Comparison of ENCODE assay signal across 33 mouse cellular contexts in genomic region chr13:23057778-23058177, GRCm38 (mm10). TPM values are rescaled to one million over a fixed set of nuclear protein-coding genes. Genes with fewer than 3 reads are reported as not detected.
DNase-seq lines count a peak whose midpoint lies in the region; ATAC-seq and TF ChIP-seq lines count a peak whose summit lies in the region.
"Had no signal": no experiment of that assay in that cellular context is flagged by ENCODE, and none has a peak within 500 bp of the region (broad histone marks: within the 10 kb centered on the region; RNA-seq: fewer than 3 reads in every experiment).

No protein-coding gene starts in this region.

- WGBS in hindbrain, postnatal 0 days = 61% methylated on average over 1 of the region's 1 CpGs
- WGBS in hindbrain, embryonic 13.5 days = 52% methylated on average over 1 of the region's 1 CpGs
- 52% methylated on average over 1 of the region's 1 CpGs for WGBS in midbrain, postnatal 0 days
- WGBS in midbrain, embryonic 14.5 days = 64% methylated on average over 1 of the region's 1 CpGs

- DNase-seq in cerebellum, postnatal 10 days = peak; percentile 10 to 15
- no peak for DNase-seq in cerebellum, postnatal 4 days (ENCODE audit: low spot score in 2 of 2)
- DNase-seq in hindbrain, postnatal 0 days (ENCODE audit: low spot score) = peak; percentile 8
- no peak for DNase-seq in midbrain, postnatal 0 days (ENCODE audit: low spot score)
- no peak for DNase-seq in midbrain, embryonic 14.5 days
- no peak for DNase-seq in ovary, postnatal 10 days (ENCODE audit: low spot score)
- DNase-seq in layer of hippocampus, postnatal 10 days (ENCODE audit: low spot score in 2 of 2) = no peak
- DNase-seq: adrenal gland, postnatal 14 days; cerebellum, adult 8-10 months; gastrocnemius, postnatal 25 days; heart, adult 2 months; heart, postnatal 4 days; layer of hippocampus, postnatal 36 days; left cerebral cortex, postnatal 4 days; lung, embryonic 14.5 days; retina, postnatal 1 day; thymus, postnatal 14 days had no signal

- H3K27ac ChIP-seq in hindbrain, postnatal 0 days = no peak overlapping the region
- no peak overlapping the region for H3K27ac ChIP-seq in hindbrain, embryonic 13.5 days
- H3K27ac ChIP-seq in midbrain, postnatal 0 days (ENCODE audit: low read depth, low read length) = no peak overlapping the region
- H3K27ac ChIP-seq in midbrain, embryonic 14.5 days (replicated peaks; ENCODE audit: low read depth, low read length) = no peak overlapping the region
- H3K27ac ChIP-seq: embryonic facial prominence, embryonic 13.5 days; forebrain, embryonic 13.5 days; heart, adult 2 months; hindbrain, embryonic 15.5 days; intestine, embryonic 15.5 days; limb, embryonic 15.5 days; liver, embryonic 14.5 days; midbrain, embryonic 12.5 days; neural tube, embryonic 12.5 days had no signal

- TF ChIP-seq CTCF in hindbrain, postnatal 0 days (IDR thresholded peaks at IDR 0.05; ENCODE audit: low read depth) = 0 out of 2 replicates have a peak, but pooled peaks have one; percentile 12
- TF ChIP-seq CTCF in midbrain, postnatal 0 days (IDR thresholded peaks at IDR 0.05) = peak; percentile 35; the same call in 1 of the 2 replicates

- no peaks in the 10 kb centered on the region for H3K9me3 ChIP-seq in hindbrain, postnatal 0 days (ENCODE audit: low read length)
- no peaks in the 10 kb centered on the region for H3K9me3 ChIP-seq in hindbrain, embryonic 13.5 days
- H3K9me3 ChIP-seq in midbrain, postnatal 0 days (ENCODE audit: low read length) = no peaks in the 10 kb centered on the region
- H3K9me3 ChIP-seq in midbrain, embryonic 14.5 days (ENCODE audit: control insufficient read depth, low read length) = no peaks in the 10 kb centered on the region
- H3K9me3 ChIP-seq: embryonic facial prominence, embryonic 13.5 days; forebrain, embryonic 13.5 days; G1E; hindbrain, embryonic 15.5 days; intestine, embryonic 15.5 days; limb, embryonic 15.5 days; midbrain, embryonic 12.5 days; neural tube, embryonic 12.5 days had no signal

- H3K4me3 ChIP-seq in hindbrain, postnatal 0 days (ENCODE audit: low read length) = no peak overlapping the region
- no peak overlapping the region for H3K4me3 ChIP-seq in hindbrain, embryonic 13.5 days
- no peak overlapping the region for H3K4me3 ChIP-seq in midbrain, postnatal 0 days (ENCODE audit: low read depth, low read length)
- H3K4me3 ChIP-seq in midbrain, embryonic 14.5 days (replicated peaks; ENCODE audit: low read depth, low read length) = no peak overlapping the region
- H3K4me3 ChIP-seq: embryonic facial prominence, embryonic 13.5 days; erythroblast, embryonic 14.5 days; forebrain, embryonic 13.5 days; heart, adult 2 months; hindbrain, embryonic 15.5 days; intestine, embryonic 15.5 days; limb, embryonic 15.5 days; midbrain, embryonic 12.5 days; neural tube, embryonic 12.5 days had no signal

- no peaks in the 10 kb centered on the region for H3K4me1 ChIP-seq in hindbrain, postnatal 0 days (ENCODE audit: insufficient read depth, low read length)
- no peaks in the 10 kb centered on the region for H3K4me1 ChIP-seq in hindbrain, embryonic 13.5 days (replicated peaks)
- H3K4me1 ChIP-seq in midbrain, postnatal 0 days (ENCODE audit: insufficient read depth, low read length) = no peaks in the 10 kb centered on the region
- no peaks in the 10 kb centered on the region for H3K4me1 ChIP-seq in midbrain, embryonic 14.5 days (ENCODE audit: control insufficient read depth, insufficient read depth, low read length)
- H3K4me1 ChIP-seq: embryonic facial prominence, embryonic 13.5 days; forebrain, embryonic 13.5 days; hindbrain, embryonic 15.5 days; intestine, embryonic 15.5 days; limb, embryonic 15.5 days; midbrain, embryonic 12.5 days; neural tube, embryonic 12.5 days had no signal

- no peak overlapping the region for H3K9ac ChIP-seq in hindbrain, postnatal 0 days (replicated peaks; ENCODE audit: low read length)
- no peak overlapping the region for H3K9ac ChIP-seq in hindbrain, embryonic 13.5 days
- no peak overlapping the region for H3K9ac ChIP-seq in midbrain, postnatal 0 days (replicated peaks; ENCODE audit: low read length, poor library complexity, severe bottlenecking)
- H3K9ac ChIP-seq in midbrain, embryonic 14.5 days (replicated peaks; ENCODE audit: low read length) = no peak overlapping the region
- H3K9ac ChIP-seq: embryonic facial prominence, embryonic 13.5 days; forebrain, embryonic 13.5 days; hindbrain, embryonic 15.5 days; intestine, embryonic 15.5 days; limb, embryonic 15.5 days; liver, embryonic 14.5 days; lung, embryonic 14.5 days; midbrain, embryonic 12.5 days; neural tube, embryonic 12.5 days had no signal

- no peak overlapping the region for H3K4me2 ChIP-seq in hindbrain, postnatal 0 days (ENCODE audit: low read depth, low read length)
- no peak overlapping the region for H3K4me2 ChIP-seq in hindbrain, embryonic 13.5 days
- no peak overlapping the region for H3K4me2 ChIP-seq in midbrain, postnatal 0 days (ENCODE audit: low read depth, low read length, poor library complexity, severe bottlenecking)
- no peak overlapping the region for H3K4me2 ChIP-seq in midbrain, embryonic 14.5 days (ENCODE audit: low read length)
- H3K4me2 ChIP-seq: embryonic facial prominence, embryonic 13.5 days; forebrain, embryonic 13.5 days; hindbrain, embryonic 15.5 days; intestine, embryonic 15.5 days; limb, embryonic 15.5 days; lung, embryonic 14.5 days; midbrain, embryonic 12.5 days; neural tube, embryonic 12.5 days had no signal

- no peaks in the 10 kb centered on the region for H3K27me3 ChIP-seq in hindbrain, postnatal 0 days (ENCODE audit: insufficient read depth, low read length)
- H3K27me3 ChIP-seq in hindbrain, embryonic 13.5 days = no peaks in the 10 kb centered on the region
- no peaks in the 10 kb centered on the region for H3K27me3 ChIP-seq in midbrain, postnatal 0 days (ENCODE audit: insufficient read depth, low read length)
- no peaks in the 10 kb centered on the region for H3K27me3 ChIP-seq in midbrain, embryonic 14.5 days (ENCODE audit: control insufficient read depth, insufficient read depth, low read length)
- H3K27me3 ChIP-seq: embryonic facial prominence, embryonic 13.5 days; forebrain, embryonic 13.5 days; hindbrain, embryonic 15.5 days; intestine, embryonic 15.5 days; limb, embryonic 15.5 days; midbrain, embryonic 12.5 days; neural tube, embryonic 12.5 days had no signal

- no peak for ATAC-seq in hindbrain, postnatal 0 days
- no peak for ATAC-seq in hindbrain, embryonic 13.5 days (ENCODE audit: low FRiP score)
- no peak for ATAC-seq in midbrain, postnatal 0 days (ENCODE audit: low FRiP score)
- no peak for ATAC-seq in midbrain, embryonic 14.5 days (ENCODE audit: low FRiP score, low TSS enrichment)
- ATAC-seq: forebrain, embryonic 13.5 days; intestine, embryonic 15.5 days had no signal

- no peaks in the 10 kb centered on the region for H3K36me3 ChIP-seq in hindbrain, postnatal 0 days (ENCODE audit: insufficient read depth, low read length)
- H3K36me3 ChIP-seq in hindbrain, embryonic 13.5 days = no peaks in the 10 kb centered on the region
- H3K36me3 ChIP-seq in midbrain, postnatal 0 days (ENCODE audit: insufficient read depth, low read length) = no peaks in the 10 kb centered on the region
- H3K36me3 ChIP-seq in midbrain, embryonic 14.5 days (ENCODE audit: control insufficient read depth, insufficient read depth, low read length) = no peaks in the 10 kb centered on the region
- H3K36me3 ChIP-seq: embryonic facial prominence, embryonic 13.5 days; G1E; hindbrain, embryonic 15.5 days; intestine, embryonic 15.5 days; limb, embryonic 15.5 days; midbrain, embryonic 12.5 days; neural tube, embryonic 12.5 days had no signal

RNA-seq across cellular contexts. Expression of gene Vmn1r215, which starts 10.0 kb away (rescaled TPM):
- total RNA-seq in hindbrain, postnatal 0 days (2014; rRNA removed) = not detected in 2 replicates
- polyA plus RNA-seq in hindbrain, postnatal 0 days (2015; fragmentation: Nextera tagmentation; extraction: Ambion mirVana) = not detected in 2 replicates
- polyA plus RNA-seq in hindbrain, embryonic 13.5 days (2015; fragmentation: Nextera tagmentation; extraction: Ambion mirVana) = not detected in 2 replicates
- not detected in 2 replicates for total RNA-seq in midbrain, postnatal 0 days (2014; rRNA removed)
- not detected in 2 replicates for polyA plus RNA-seq in midbrain, postnatal 0 days (2015; fragmentation: Nextera tagmentation; extraction: Ambion mirVana)
- polyA plus RNA-seq in midbrain, embryonic 14.5 days (2014; fragmentation: Nextera tagmentation; extraction: Ambion mirVana) = not detected in 2 replicates
- not detected for total RNA-seq in layer of hippocampus, postnatal 10 days (2021)
- total RNA-seq: adrenal gland, postnatal 14 days; gastrocnemius, postnatal 25 days; heart, adult 2 months; heart, postnatal 4 days; layer of hippocampus, postnatal 36 days; left cerebral cortex, postnatal 4 days; megakaryocyte, adult 5-6 weeks had no signal
- polyA plus RNA-seq: embryonic facial prominence, embryonic 13.5 days; erythroblast, embryonic 14.5 days; forebrain, embryonic 13.5 days; G1E; heart, adult 2 months; heart, embryonic 14.5 days; hindbrain, embryonic 15.5 days; intestine, embryonic 15.5 days; kidney, embryonic 14.5 days; large intestine, adult 2 months; limb, embryonic 15.5 days; liver, embryonic 14.5 days; lung, embryonic 14.5 days; midbrain, embryonic 12.5 days; neural tube, embryonic 12.5 days; spleen, adult 2 months had no signal

RNA-seq across cellular contexts. Expression of gene Vmn1r214, which starts 27.6 kb away (rescaled TPM):
- not detected in 2 replicates for total RNA-seq in hindbrain, postnatal 0 days (2014; rRNA removed)
- polyA plus RNA-seq in hindbrain, postnatal 0 days (2015; fragmentation: Nextera tagmentation; extraction: Ambion mirVana) = not detected in 2 replicates
- polyA plus RNA-seq in hindbrain, embryonic 13.5 days (2015; fragmentation: Nextera tagmentation; extraction: Ambion mirVana) = not detected in 2 replicates
- total RNA-seq in midbrain, postnatal 0 days (2014; rRNA removed) = not detected in 2 replicates
- not detected in 2 replicates for polyA plus RNA-seq in midbrain, postnatal 0 days (2015; fragmentation: Nextera tagmentation; extraction: Ambion mirVana)
- not detected in 2 replicates for polyA plus RNA-seq in midbrain, embryonic 14.5 days (2014; fragmentation: Nextera tagmentation; extraction: Ambion mirVana)
- not detected for total RNA-seq in layer of hippocampus, postnatal 10 days (2021)
- total RNA-seq: adrenal gland, postnatal 14 days; gastrocnemius, postnatal 25 days; heart, adult 2 months; heart, postnatal 4 days; layer of hippocampus, postnatal 36 days; left cerebral cortex, postnatal 4 days; megakaryocyte, adult 5-6 weeks had no signal
- polyA plus RNA-seq: embryonic facial prominence, embryonic 13.5 days; erythroblast, embryonic 14.5 days; forebrain, embryonic 13.5 days; G1E; heart, adult 2 months; heart, embryonic 14.5 days; hindbrain, embryonic 15.5 days; intestine, embryonic 15.5 days; kidney, embryonic 14.5 days; large intestine, adult 2 months; limb, embryonic 15.5 days; liver, embryonic 14.5 days; lung, embryonic 14.5 days; midbrain, embryonic 12.5 days; neural tube, embryonic 12.5 days; spleen, adult 2 months had no signal

RNA-seq across cellular contexts. Expression of gene Vmn1r213, which starts 50.3 kb away (rescaled TPM):
- not detected in 2 replicates for total RNA-seq in hindbrain, postnatal 0 days (2014; rRNA removed)
- polyA plus RNA-seq in hindbrain, postnatal 0 days (2015; fragmentation: Nextera tagmentation; extraction: Ambion mirVana) = 0.20 TPM in 1 of 2 replicates, not detected in the other
- polyA plus RNA-seq in hindbrain, embryonic 13.5 days (2015; fragmentation: Nextera tagmentation; extraction: Ambion mirVana) = not detected in 2 replicates
- not detected in 2 replicates for total RNA-seq in midbrain, postnatal 0 days (2014; rRNA removed)
- polyA plus RNA-seq in midbrain, postnatal 0 days (2015; fragmentation: Nextera tagmentation; extraction: Ambion mirVana) = not detected in 2 replicates
- polyA plus RNA-seq in midbrain, embryonic 14.5 days (2014; fragmentation: Nextera tagmentation; extraction: Ambion mirVana) = not detected in 2 replicates
- total RNA-seq in layer of hippocampus, postnatal 10 days (2021) = not detected
- total RNA-seq: adrenal gland, postnatal 14 days; gastrocnemius, postnatal 25 days; heart, adult 2 months; heart, postnatal 4 days; layer of hippocampus, postnatal 36 days; left cerebral cortex, postnatal 4 days; megakaryocyte, adult 5-6 weeks had no signal
- polyA plus RNA-seq: embryonic facial prominence, embryonic 13.5 days; erythroblast, embryonic 14.5 days; forebrain, embryonic 13.5 days; G1E; heart, adult 2 months; heart, embryonic 14.5 days; hindbrain, embryonic 15.5 days; intestine, embryonic 15.5 days; kidney, embryonic 14.5 days; large intestine, adult 2 months; limb, embryonic 15.5 days; liver, embryonic 14.5 days; lung, embryonic 14.5 days; midbrain, embryonic 12.5 days; neural tube, embryonic 12.5 days; spleen, adult 2 months had no signal

Comparison
In these comparisons a context has a peak if more than half of its experiments do, and no peak if none do; other contexts are left out.
1. DNase-seq: peak in cerebellum, postnatal 10 days (2 of 2) and hindbrain, postnatal 0 days (single experiment); none in cerebellum, postnatal 4 days (0 of 2), midbrain, postnatal 0 days (single experiment), midbrain, embryonic 14.5 days (single experiment), ovary, postnatal 10 days (single experiment) and layer of hippocampus, postnatal 10 days (0 of 2).